Mouse (Mus musculus): ENCODE results near the gene Klhl41. TPM values are rescaled to one million over a fixed set of nuclear protein-coding genes. Genes with fewer than 3 reads are reported as not detected.

The Klhl41 gene
- polyA plus RNA-seq, 1 experiment from 2014 or later, result 0.28 TPM

DNA sequence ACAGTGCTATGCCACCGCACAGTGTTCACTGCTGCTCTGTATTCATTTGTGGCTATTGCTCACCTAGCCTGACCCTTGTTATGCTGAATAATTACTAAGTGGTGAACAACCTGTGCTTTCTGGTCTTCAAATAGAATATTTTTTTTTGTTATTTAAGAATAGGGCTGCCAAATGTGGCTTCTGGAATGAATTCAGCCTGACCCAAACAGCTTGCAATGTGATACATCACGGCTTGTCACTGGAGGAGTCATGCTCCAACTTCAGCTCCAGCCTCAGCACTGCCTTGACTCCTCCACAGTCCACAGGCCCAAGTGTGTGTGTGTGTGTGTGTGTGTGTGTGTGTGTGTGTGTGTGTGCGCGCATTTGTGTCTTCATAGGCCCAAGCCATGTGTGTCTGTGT is 10.6 kb upstream of the Klhl41 start:
- no peak overlapping the region for H3K4me2 ChIP-seq (replicated peaks; ENCODE audit: low read depth)
- ATAC-seq (ENCODE audit: low FRiP score, low TSS enrichment) (no peak), DNase-seq (ENCODE audit: low spot score) (no peak)
- 81% methylated on average over 4 of the region's 4 CpGs for WGBS
- H3K27me3 ChIP-seq (ENCODE audit: control insufficient read depth, insufficient read depth, low read length), result no peaks in the 10 kb centered on the region
- TF ChIP-seq EP300 (optimal IDR thresholded peaks at IDR 0.05) (no peak), CTCF (IDR thresholded peaks at IDR 0.05; ENCODE audit: low read depth) (no peak)
- H3K27ac ChIP-seq (replicated peaks), result no peak overlapping the region
- no peak overlapping the region for H3K9ac ChIP-seq (ENCODE audit: low read length)
- no peak overlapping the region for H3K4me3 ChIP-seq (ENCODE audit: low read depth, low read length)
- no peaks in the 10 kb centered on the region for H3K4me1 ChIP-seq (replicated peaks; ENCODE audit: control insufficient read depth, insufficient read depth)
- no peaks in the 10 kb centered on the region for H3K9me3 ChIP-seq (ENCODE audit: control insufficient read depth, low read length)
- H3K36me3 ChIP-seq (ENCODE audit: control insufficient read depth, insufficient read depth, low read length), result no peaks in the 10 kb centered on the region

DNA sequence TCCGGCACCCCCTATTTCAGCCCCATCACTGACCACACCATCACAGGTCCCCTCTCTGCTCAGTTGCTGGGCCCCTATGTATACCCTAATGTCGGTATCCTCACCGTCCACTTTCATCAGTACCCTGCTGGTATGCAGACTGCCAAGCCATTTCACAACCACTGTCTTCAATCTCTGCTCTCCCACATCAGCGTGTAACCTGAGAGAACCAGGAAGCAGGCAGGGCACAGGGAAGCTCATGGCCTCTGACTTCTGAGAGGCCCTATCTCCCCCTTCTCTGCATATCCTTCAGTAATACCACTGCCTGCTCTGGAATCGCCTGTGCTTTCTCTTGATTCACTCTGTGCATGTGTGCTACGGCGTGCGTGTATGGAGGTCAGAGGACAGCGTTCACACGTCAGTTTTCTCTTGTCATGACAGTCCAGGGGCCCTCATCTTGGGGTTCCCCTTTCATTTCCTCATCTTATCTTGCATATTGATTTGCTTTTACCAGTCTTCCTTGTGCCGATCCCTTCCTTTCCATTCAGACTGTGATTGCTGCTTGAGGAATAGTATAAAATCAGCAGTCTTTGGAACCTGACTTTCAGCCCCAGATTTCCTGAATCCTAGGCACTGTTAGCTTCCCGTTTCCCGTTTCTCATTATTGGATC is 6.0 kb upstream of the Klhl41 start:
- H3K27me3 ChIP-seq (ENCODE audit: control insufficient read depth, insufficient read depth, low read length), result no peaks in the 10 kb centered on the region
- DNase-seq (ENCODE audit: low spot score), result no peak
- WGBS, result 78% methylated on average over 13 of the region's 13 CpGs
- H3K36me3 ChIP-seq (ENCODE audit: control insufficient read depth, insufficient read depth, low read length), result no peaks in the 10 kb centered on the region
- H3K4me2 ChIP-seq (replicated peaks; ENCODE audit: low read depth), result no peak overlapping the region
- ATAC-seq (ENCODE audit: low FRiP score, low TSS enrichment), result no peak
- no peak overlapping the region for H3K27ac ChIP-seq (replicated peaks)
- no peaks in the 10 kb centered on the region for H3K4me1 ChIP-seq (replicated peaks; ENCODE audit: control insufficient read depth, insufficient read depth)
- TF ChIP-seq CTCF (IDR thresholded peaks at IDR 0.05; ENCODE audit: low read depth), result no peak
- TF ChIP-seq EP300 (optimal IDR thresholded peaks at IDR 0.05), result no peak
- H3K9me3 ChIP-seq (ENCODE audit: control insufficient read depth, low read length), result no peaks in the 10 kb centered on the region
- no peak overlapping the region for H3K9ac ChIP-seq (ENCODE audit: low read length)
- no peak overlapping the region for H3K4me3 ChIP-seq (ENCODE audit: low read depth, low read length)

DNA sequence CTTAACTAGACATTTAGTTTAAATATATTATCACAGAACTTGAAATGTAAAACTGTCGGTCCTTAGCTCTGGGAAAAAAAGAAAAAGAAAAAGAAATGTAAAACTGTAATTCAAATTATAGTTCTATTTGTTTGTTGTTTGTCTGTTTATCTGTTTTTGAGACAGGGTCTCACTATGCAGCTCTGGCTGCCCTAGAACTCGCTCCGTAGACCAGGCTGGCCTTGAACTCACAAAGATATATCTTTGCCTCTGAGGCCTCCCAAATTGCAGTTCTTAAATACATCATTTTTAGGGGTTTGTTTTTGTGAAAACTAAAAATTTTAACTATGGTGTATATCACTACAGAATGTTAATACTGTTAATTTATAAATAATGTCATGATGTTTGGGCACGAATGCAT is 2.3 kb upstream of the Klhl41 start:
- Histone ChIP-seq H3K4me3 (ENCODE audit: low read depth, low read length) (no peak overlapping the region), H3K4me1 (replicated peaks; ENCODE audit: control insufficient read depth, insufficient read depth) (no peaks in the 10 kb centered on the region), H3K27me3 (ENCODE audit: control insufficient read depth, insufficient read depth, low read length) (no peaks in the 10 kb centered on the region), H3K36me3 (ENCODE audit: control insufficient read depth, insufficient read depth, low read length) (no peaks in the 10 kb centered on the region), H3K27ac (replicated peaks) (no peak overlapping the region), H3K9ac (ENCODE audit: low read length) (no peak overlapping the region), H3K4me2 (replicated peaks; ENCODE audit: low read depth) (no peak overlapping the region), H3K9me3 (ENCODE audit: control insufficient read depth, low read length) (no peaks in the 10 kb centered on the region)
- ATAC-seq (ENCODE audit: low FRiP score, low TSS enrichment) (no peak), DNase-seq (ENCODE audit: low spot score) (no peak)
- TF ChIP-seq EP300 (optimal IDR thresholded peaks at IDR 0.05) (no peak), CTCF (IDR thresholded peaks at IDR 0.05; ENCODE audit: low read depth) (no peak)
- WGBS, result 95% methylated on average over 4 of the region's 4 CpGs

DNA sequence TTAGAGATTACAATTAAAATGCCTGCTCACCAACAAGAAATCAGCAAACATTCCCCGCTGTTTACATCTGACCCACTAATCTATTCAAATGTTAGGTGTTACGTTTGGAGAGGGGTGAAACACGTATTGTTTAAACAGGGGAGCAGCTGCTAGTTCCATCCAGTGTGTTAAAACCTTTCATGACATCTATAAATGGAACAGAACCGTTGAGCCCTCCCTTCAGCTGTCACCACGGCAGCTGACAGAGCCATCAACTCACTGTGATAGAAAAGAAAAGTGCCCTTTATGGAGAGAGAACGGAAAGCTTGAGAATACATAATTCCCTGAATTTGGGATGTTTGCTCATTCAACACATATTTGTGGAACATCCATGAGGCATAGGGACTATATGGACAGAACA is 1.5 kb upstream of the Klhl41 start:
- H3K27ac ChIP-seq (replicated peaks), result no peak overlapping the region
- 59% methylated on average over 6 of the region's 6 CpGs for WGBS
- TF ChIP-seq EP300 (optimal IDR thresholded peaks at IDR 0.05) (no peak), CTCF (IDR thresholded peaks at IDR 0.05; ENCODE audit: low read depth) (no peak)
- no peak for DNase-seq (ENCODE audit: low spot score)
- no peaks in the 10 kb centered on the region for H3K36me3 ChIP-seq (ENCODE audit: control insufficient read depth, insufficient read depth, low read length)
- H3K9me3 ChIP-seq (ENCODE audit: control insufficient read depth, low read length), result no peaks in the 10 kb centered on the region
- H3K4me1 ChIP-seq (replicated peaks; ENCODE audit: control insufficient read depth, insufficient read depth), result no peaks in the 10 kb centered on the region
- H3K4me3 ChIP-seq (ENCODE audit: low read depth, low read length), result no peak overlapping the region
- H3K9ac ChIP-seq (ENCODE audit: low read length), result no peak overlapping the region
- no peak overlapping the region for H3K4me2 ChIP-seq (replicated peaks; ENCODE audit: low read depth)
- no peaks in the 10 kb centered on the region for H3K27me3 ChIP-seq (ENCODE audit: control insufficient read depth, insufficient read depth, low read length)
- ATAC-seq (ENCODE audit: low FRiP score, low TSS enrichment), result no peak

DNA sequence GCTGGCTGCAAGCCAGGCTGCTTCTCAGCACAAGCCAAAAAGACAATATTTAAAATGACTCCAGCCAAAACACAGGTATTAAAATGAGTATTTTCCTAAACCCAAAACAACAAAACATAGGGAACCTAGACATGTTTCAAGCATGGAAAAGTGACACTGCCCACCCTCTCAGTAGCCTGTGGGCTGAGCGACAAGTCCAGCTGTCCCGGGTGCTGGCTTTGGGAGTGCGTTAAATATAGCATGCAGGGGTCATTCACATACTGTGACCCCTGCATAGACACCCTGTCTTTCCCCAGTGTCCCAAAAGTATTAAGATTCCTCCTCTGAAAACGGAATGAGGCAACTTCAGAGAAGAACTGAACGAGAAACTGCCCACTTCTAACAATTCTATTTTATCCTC is 3.8 kb downstream of the Klhl41 start:
- no peak for ATAC-seq (ENCODE audit: low FRiP score, low TSS enrichment)
- Histone ChIP-seq H3K9me3 (ENCODE audit: control insufficient read depth, low read length) (no peaks in the 10 kb centered on the region), H3K27ac (replicated peaks) (no peak overlapping the region), H3K4me3 (ENCODE audit: low read depth, low read length) (no peak overlapping the region), H3K9ac (ENCODE audit: low read length) (no peak overlapping the region), H3K4me1 (replicated peaks; ENCODE audit: control insufficient read depth, insufficient read depth) (no peaks in the 10 kb centered on the region), H3K27me3 (ENCODE audit: control insufficient read depth, insufficient read depth, low read length) (no peaks in the 10 kb centered on the region), H3K4me2 (replicated peaks; ENCODE audit: low read depth) (no peak overlapping the region), H3K36me3 (ENCODE audit: control insufficient read depth, insufficient read depth, low read length) (no peaks in the 10 kb centered on the region)
- no peak for DNase-seq (ENCODE audit: low spot score)
- TF ChIP-seq CTCF (IDR thresholded peaks at IDR 0.05; ENCODE audit: low read depth), result no peak
- no peak for TF ChIP-seq EP300 (optimal IDR thresholded peaks at IDR 0.05)
- 57% methylated on average over 5 of the region's 5 CpGs for WGBS

DNA sequence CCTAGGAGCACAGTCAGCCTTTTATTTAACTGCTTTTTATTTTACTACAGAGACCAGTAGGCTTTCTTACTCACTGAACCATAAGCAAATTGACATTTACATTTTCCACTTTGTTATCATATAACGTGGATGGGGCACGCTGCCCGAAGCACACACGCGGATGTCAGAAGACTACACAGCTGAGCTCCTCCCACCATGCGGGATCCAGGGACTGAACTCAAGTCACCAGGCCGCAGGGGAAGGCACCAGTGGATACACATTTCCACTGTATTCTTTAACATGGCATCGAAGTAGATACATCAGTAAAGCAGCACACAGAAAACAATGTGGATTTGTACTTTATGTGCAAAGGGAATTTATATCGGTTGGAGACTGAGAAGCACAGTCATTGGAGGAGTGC is 5.3 kb downstream of the Klhl41 start:
- 90% methylated on average over 9 of the region's 9 CpGs for WGBS
- DNase-seq (ENCODE audit: low spot score) (no peak), ATAC-seq (ENCODE audit: low FRiP score, low TSS enrichment) (no peak)
- Histone ChIP-seq H3K9ac (ENCODE audit: low read length) (no peak overlapping the region), H3K4me1 (replicated peaks; ENCODE audit: control insufficient read depth, insufficient read depth) (no peaks in the 10 kb centered on the region), H3K4me3 (ENCODE audit: low read depth, low read length) (no peak overlapping the region), H3K27me3 (ENCODE audit: control insufficient read depth, insufficient read depth, low read length) (no peaks in the 10 kb centered on the region), H3K36me3 (ENCODE audit: control insufficient read depth, insufficient read depth, low read length) (no peaks in the 10 kb centered on the region), H3K9me3 (ENCODE audit: control insufficient read depth, low read length) (no peaks in the 10 kb centered on the region), H3K27ac (replicated peaks) (no peak overlapping the region), H3K4me2 (replicated peaks; ENCODE audit: low read depth) (no peak overlapping the region)
- TF ChIP-seq CTCF (IDR thresholded peaks at IDR 0.05; ENCODE audit: low read depth), result no peak
- no peak for TF ChIP-seq EP300 (optimal IDR thresholded peaks at IDR 0.05)
